Mouse (Mus musculus) hindbrain, embryonic 13.5 days (tissue): Measurements from ENCODE around the gene Ear14. TPM values are rescaled to one million over a fixed set of nuclear protein-coding genes. Genes with fewer than 3 reads are reported as not detected.

Experiments used
- polyA plus RNA-seq: library from polyadenylated mRNA; unstranded; fragments of >200 nt; fragmentation: Nextera tagmentation; extraction: Ambion mirVana; gene quantifications from 2 replicates; pipeline ENCODE4 v1.2.1, GENCODE M21; 2015

Ear14 gene
- polyA plus RNA-seq, 1 experiment from 2014 or later: not detected

Other genes starting within 250 kb of the Ear14 start
- 0.57 and 0.60 TPM in 2 replicates for gene Pnp2, start 247.4 kb upstream of the Ear14 start, polyA plus RNA-seq
- gene Rnase10, start 195.6 kb upstream of the Ear14 start, polyA plus RNA-seq: not detected in 2 replicates
- not detected in 2 replicates for gene Rnase9, start 161.5 kb upstream of the Ear14 start, polyA plus RNA-seq
- not detected in 2 replicates for gene Rnase11, start 153.2 kb upstream of the Ear14 start, polyA plus RNA-seq
- gene Rnase12, start 145.7 kb upstream of the Ear14 start, polyA plus RNA-seq: not detected in 2 replicates
- 0.05 TPM in 1 of 2 replicates, not detected in the other for gene Olfr750, start 129.0 kb upstream of the Ear14 start, polyA plus RNA-seq
- gene Rnase4, start 112.3 kb upstream of the Ear14 start, polyA plus RNA-seq: 15.3 and 17.5 TPM in 2 replicates
- 4.1 and 4.4 TPM in 2 replicates for gene Ang, start 112.2 kb upstream of the Ear14 start, polyA plus RNA-seq
- gene Eddm3b, start 89.0 kb upstream of the Ear14 start, polyA plus RNA-seq: not detected in 2 replicates
- gene Rnase6, start 79.5 kb upstream of the Ear14 start, polyA plus RNA-seq: 0.25 and 0.47 TPM in 2 replicates
- 0.60 TPM in 1 of 2 replicates, not detected in the other for gene Rnase1, start 56.6 kb upstream of the Ear14 start, polyA plus RNA-seq
- not detected in 2 replicates for gene Rnase2b, start 41.1 kb upstream of the Ear14 start, polyA plus RNA-seq
- gene Ang2, start 4.2 kb upstream of the Ear14 start, polyA plus RNA-seq: not detected in 2 replicates
- not detected in 2 replicates for gene Rnase2a, start 52.7 kb downstream of the Ear14 start, polyA plus RNA-seq
- not detected in 2 replicates for gene Gm7247, start 158.4 kb downstream of the Ear14 start, polyA plus RNA-seq
- not detected in 2 replicates for gene Vmn2r88, start 207.4 kb downstream of the Ear14 start, polyA plus RNA-seq
- gene Vmn2r89, start 248.5 kb downstream of the Ear14 start, polyA plus RNA-seq: not detected in 2 replicates